Mouse (Mus musculus): Measurements from ENCODE around the gene Nectin1.

GRCm38 (mm10) chr9:43755464-43755863 lies 11.7 kb downstream of the Nectin1 start:
- TF ChIP-seq CTCF (IDR thresholded peaks at IDR 0.05 in 2 of 3, conservative IDR thresholded peaks at IDR 0.05 in 1 of 3; ENCODE audit: control insufficient read depth in 1 of 3, insufficient read depth in 1 of 3, low read depth in 2 of 3, low read length in 3 of 3, poor library complexity in 1 of 3, severe bottlenecking in 1 of 3) (no peak), GABPA (IDR thresholded peaks at IDR 0.05; ENCODE audit: low read depth, low read length) (no peak), MAZ (IDR thresholded peaks at IDR 0.05; ENCODE audit: low read depth, low read length) (no peak), POLR2AphosphoS5 (IDR thresholded peaks at IDR 0.05; ENCODE audit: borderline replicate concordance, low read depth, low read length) (no peak), MYC (IDR thresholded peaks at IDR 0.05; ENCODE audit: low read depth, low read length) (no peak), BHLHE40 (IDR thresholded peaks at IDR 0.05; ENCODE audit: borderline replicate concordance, low read depth, low read length) (no peak), USF2 (IDR thresholded peaks at IDR 0.05; ENCODE audit: borderline replicate concordance in 1 of 2, insufficient read depth in 1 of 2, low read depth in 1 of 2, low read length in 2 of 2) (no peak), ZNF384 (IDR thresholded peaks at IDR 0.05; ENCODE audit: low read depth, low read length) (no peak), MEF2A (IDR thresholded peaks at IDR 0.05; ENCODE audit: extremely low read depth, insufficient replicate concordance, low read depth, low read length, poor library complexity, severe bottlenecking) (no peak), POLR2A (IDR thresholded peaks at IDR 0.05; ENCODE audit: control insufficient read depth in 1 of 2, insufficient read depth in 1 of 2, low read depth in 1 of 2, low read length in 2 of 2, poor library complexity in 1 of 2) (no peak), CHD2 (IDR thresholded peaks at IDR 0.05; ENCODE audit: low read length) (no peak), NRF1 (IDR thresholded peaks at IDR 0.05; ENCODE audit: insufficient read depth, low read depth, low read length, poor library complexity, severe bottlenecking) (no peak)
